Mouse (Mus musculus) brain, embryonic 18.5 days (tissue): ENCODE results near the gene Ivl.

Source experiments
- DNase-seq: peaks from one replicate; pipeline ENCODE4 v3.0.0-alpha.2; 2012; ENCODE audit warnings: low read depth, low spot score

The Ivl gene

GRCm38 (mm10) chr3:92573449-92574041 lies at the start of gene Ivl:
TSS of gene Ivl (minus strand) at chr3:92573735.
- DNase-seq = no peak

DNA sequence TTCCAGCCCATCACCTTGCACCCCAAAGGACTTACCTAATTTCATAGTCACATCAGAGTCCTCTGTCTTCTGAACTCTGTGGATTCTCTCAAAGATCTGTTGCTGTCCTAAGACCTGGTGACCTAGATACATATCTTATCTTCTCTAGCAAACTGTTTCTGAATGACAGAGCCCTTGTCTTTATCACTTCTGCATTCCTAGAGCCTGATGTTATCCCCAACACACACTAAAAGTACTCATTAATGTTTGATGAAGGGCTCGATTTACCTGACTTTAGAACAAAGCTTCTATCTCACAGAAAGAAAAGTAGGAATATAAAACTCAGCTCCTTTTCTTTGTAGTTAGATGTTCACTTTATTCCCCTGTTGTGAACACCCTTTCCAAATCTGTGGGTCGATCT lies 48.0 kb upstream of the Ivl start, which contains the start of gene Lce6a:
Lce6a (minus strand) TSS at position 101 of the 400 bp plus-strand sequence.
- DNase-seq = no peak

DNA sequence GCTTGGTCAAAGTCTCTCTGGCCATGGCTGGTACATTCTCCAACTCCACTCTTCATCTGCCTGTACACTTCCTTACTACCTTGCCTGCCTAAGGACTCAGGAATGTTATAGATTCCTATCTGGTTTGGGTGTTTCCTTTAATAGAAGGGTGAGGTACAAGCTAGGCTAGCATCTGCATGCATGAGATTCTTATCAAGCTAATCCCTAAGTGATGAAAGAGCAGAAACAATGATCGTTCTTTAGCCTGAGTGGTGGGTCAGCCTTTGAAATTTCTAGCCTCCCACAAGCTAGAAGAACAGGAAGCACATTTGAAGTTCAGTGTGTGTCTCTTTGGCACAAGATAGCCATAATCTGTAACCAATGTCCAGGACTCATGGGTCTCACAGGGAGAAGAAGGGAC lies 36.3 kb upstream of the Ivl start:
- DNase-seq = no peak

DNA sequence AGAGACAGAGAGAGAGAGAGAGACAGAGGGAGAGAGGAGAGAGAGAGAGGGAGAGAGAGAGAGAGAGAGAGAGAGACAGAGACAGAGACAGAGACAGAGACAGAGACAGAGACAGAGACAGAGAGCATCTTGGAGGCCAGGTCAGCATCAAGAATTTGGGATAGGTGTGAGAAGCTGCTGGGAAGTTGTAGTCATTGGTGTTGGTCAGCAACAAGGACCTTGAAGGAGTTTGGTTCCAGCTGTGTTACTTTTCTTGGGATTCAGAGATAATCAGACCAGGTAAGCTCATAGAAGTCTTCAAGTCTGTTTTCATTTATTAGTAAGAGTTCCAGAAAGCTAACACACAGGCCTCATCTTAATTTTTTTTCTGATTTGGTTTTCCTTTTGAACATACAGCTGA lies 33.9 kb upstream of the Ivl start, which contains the start of gene 2210017I01Rik:
2210017I01Rik (minus strand) TSS at position 101 of the 400 bp plus-strand sequence.
- DNase-seq = no peak

GRCm38 (mm10) chr3:92602169-92602568 lies 28.6 kb upstream of the Ivl start:
- DNase-seq = no peak

- DNase-seq = no peak
Observed at GRCm38 (mm10) chr3:92600456-92600855, 26.9 kb upstream of the Ivl start.

- no peak for DNase-seq
Observed at GRCm38 (mm10) chr3:92599973-92600372, 26.4 kb upstream of the Ivl start.

- DNase-seq = no peak
Observed at GRCm38 (mm10) chr3:92598429-92598828, 24.9 kb upstream of the Ivl start.

DNA sequence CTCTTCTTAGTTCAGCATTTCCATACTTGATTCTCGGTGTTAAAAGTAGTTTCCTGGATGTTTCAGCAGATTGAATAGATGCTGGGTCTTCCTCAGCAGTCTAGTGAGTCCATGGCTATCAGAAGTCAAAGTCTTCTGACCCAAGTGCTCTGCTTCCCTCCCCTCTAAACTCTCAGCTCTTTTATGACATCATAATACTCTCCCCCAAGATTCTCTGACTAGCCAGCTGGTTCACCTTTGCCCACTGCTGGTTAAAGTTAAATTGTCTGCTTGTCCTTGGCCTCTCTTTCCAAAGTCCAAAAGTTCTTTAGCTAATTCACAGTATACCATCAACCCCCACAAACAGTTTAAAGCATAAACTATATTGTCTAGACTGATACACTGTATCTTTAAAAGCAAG lies 15.3 kb upstream of the Ivl start, which contains the start of gene Smcp:
Smcp (minus strand) TSS at position 140 of the 400 bp plus-strand sequence.
- DNase-seq = no peak

DNA sequence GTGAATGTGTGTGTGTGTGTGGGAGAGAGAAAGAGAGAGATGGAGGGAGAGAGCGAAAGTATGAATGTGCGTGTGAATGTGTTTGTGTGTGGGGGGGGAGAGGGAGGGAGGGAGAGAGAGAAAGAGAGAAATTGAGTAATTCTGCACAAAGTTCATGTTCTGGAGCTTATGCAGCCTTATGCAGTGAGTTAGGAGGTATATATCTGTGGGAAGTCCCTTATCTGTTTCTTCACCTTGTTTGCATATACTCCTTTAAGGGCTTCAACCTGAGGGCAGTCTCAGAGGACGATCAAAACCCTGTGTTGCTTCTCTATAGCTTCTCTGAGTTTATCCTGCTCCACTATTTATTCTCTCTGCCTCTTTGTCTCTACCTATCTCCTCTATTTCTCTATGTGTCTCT lies 13.7 kb upstream of the Ivl start:
- no peak for DNase-seq

GRCm38 (mm10) chr3:92585055-92585454 lies 11.5 kb upstream of the Ivl start:
- no peak for DNase-seq

GRCm38 (mm10) chr3:92583164-92583826 lies 9.8 kb upstream of the Ivl start:
- no peak for DNase-seq

GRCm38 (mm10) chr3:92579508-92579907 lies 6.0 kb upstream of the Ivl start:
- no peak for DNase-seq

DNA sequence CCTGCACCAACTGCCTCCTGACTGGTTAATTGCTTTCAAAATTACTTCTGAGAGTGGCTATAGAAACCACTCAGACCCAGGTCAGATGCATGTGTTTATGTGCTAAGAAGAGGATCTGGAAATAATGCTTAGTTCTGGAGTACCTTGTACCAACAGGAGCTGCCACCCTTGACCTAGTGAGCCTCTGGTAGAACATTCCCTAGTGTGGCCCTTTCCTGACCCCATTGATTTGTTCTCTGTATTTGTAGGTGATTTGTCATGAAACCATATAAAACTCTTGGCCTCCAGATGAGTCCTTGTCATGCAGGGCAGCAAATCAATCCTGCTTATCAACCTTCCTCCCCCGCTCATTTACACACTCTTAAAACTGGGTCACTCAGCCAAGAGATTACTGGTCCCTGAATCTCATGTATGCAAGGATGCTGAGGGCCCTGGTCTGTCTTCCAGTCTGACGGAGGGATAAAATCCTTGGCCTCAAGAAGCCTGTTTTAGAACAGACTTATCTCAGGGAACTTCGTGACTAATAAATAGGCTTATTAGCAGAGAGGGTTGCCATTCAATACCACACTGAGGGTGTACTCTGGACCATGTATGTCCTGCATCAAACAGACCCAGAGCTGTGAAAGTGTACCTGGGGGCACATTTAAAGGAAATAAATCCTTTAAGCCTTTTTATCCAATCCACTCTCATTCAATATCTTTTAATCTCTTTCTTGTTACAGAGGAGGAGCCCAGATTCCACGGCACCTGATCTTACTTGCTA lies 5.3 kb upstream of the Ivl start:
- DNase-seq = no peak

DNA sequence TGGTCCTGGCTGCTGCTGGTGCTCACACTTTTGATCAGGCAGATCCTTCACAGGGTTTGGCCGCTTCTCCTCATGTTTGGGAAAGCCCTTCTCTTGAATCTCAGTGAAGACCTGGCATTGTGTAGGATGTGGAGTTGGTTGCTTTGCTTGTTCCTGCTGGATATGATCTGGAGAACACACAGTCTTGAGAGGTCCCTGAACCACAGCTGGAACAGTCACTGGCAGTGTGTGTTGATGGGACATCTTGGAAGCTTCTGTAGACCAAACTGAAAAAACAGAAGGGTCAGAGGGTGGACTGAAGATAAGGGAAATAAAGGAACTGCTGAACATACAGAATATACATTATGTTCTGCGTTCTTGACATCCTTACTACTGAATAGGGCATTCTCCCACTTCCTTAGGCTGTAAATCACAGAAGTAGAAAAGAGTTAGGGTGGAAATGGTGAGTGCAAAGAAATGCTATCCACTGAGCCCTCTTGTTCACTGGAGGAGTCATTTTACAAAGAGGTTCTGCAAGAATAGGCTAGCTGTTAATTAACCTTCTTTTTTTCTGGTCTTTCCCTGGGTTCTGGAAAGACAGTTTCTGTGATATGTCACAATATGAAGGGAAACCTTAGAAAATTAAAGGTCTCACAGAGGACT lies 900 bp downstream of the Ivl start:
- DNase-seq = no peak

GRCm38 (mm10) chr3:92568752-92569151 lies 4.8 kb downstream of the Ivl start:
- DNase-seq = no peak

- DNase-seq = no peak
Observed at GRCm38 (mm10) chr3:92565418-92565817, 8.1 kb downstream of the Ivl start.

- DNase-seq = no peak
Observed at GRCm38 (mm10) chr3:92534411-92534810, 39.1 kb downstream of the Ivl start, which contains the start of gene 2310046K23Rik. TSS of gene 2310046K23Rik (minus strand) at chr3:92534511.
